Mouse (Mus musculus) hindbrain, embryonic 13.5 days (tissue): ENCODE measurements around the gene Dbi. TPM values are rescaled to one million over a fixed set of nuclear protein-coding genes. Genes with fewer than 3 reads are reported as not detected.

Source experiments
- ATAC-seq: fragments of 200-750 bp; cut with Nextera tagmentation; 2 replicates; pipeline ENCODE4 v1.8.0; 2017; ENCODE audit warnings: moderate TSS enrichment; ENCODE audit not compliant: low FRiP score
- H3K27ac ChIP-seq: fragments of 300-500 bp; sonication (generic); 2 replicates; pipeline ENCODE4 v1.5.1; 2015; ENCODE audit warnings: inconsistent platforms, mild to moderate bottlenecking, moderate library complexity
- H3K27me3 ChIP-seq: fragments of 300-500 bp; sonication (generic); 2 replicates; pipeline ENCODE4 v1.6.1; 2015; ENCODE audit warnings: mild to moderate bottlenecking, inconsistent platforms
- H3K36me3 ChIP-seq: fragments of 300-500 bp; sonication (generic); 2 replicates; pipeline ENCODE4 v1.6.1; 2015; ENCODE audit warnings: mild to moderate bottlenecking, inconsistent platforms
- H3K4me1 ChIP-seq: fragments of 300-500 bp; sonication (generic); replicated peaks from 2 replicates; pipeline ENCODE4 v1.6.1; 2015; ENCODE audit warnings: inconsistent platforms
- H3K4me2 ChIP-seq: fragments of 300-500 bp; sonication (generic); 2 replicates; pipeline ENCODE4 v1.6.1; 2015; ENCODE audit warnings: inconsistent platforms, mild to moderate bottlenecking, moderate library complexity
- H3K4me3 ChIP-seq: fragments of 300-500 bp; sonication (generic); 2 replicates; pipeline ENCODE4 v1.5.1; 2015; ENCODE audit warnings: mild to moderate bottlenecking, inconsistent platforms
- H3K9ac ChIP-seq: fragments of 300-500 bp; sonication (generic); 2 replicates; pipeline ENCODE4 v1.6.1; 2015; ENCODE audit warnings: mild to moderate bottlenecking, inconsistent platforms
- H3K9me3 ChIP-seq: fragments of 300-500 bp; sonication (generic); 2 replicates; pipeline ENCODE4 v1.6.1; 2016; ENCODE audit warnings: inconsistent platforms
- WGBS: fragments of 180-500 bp; shearing (Covaris S2); methylation state at CpG from one replicate; pipeline ENCODE4 v1.1.7; 2015; 5-methylcytosine and 5-hydroxymethylcytosine counted together
- polyA plus RNA-seq: library from polyadenylated mRNA; unstranded; fragments of >200 nt; fragmentation: Nextera tagmentation; extraction: Ambion mirVana; gene quantifications from 2 replicates; pipeline ENCODE4 v1.2.1, GENCODE M21; 2015

Dbi gene
- polyA plus RNA-seq, 1 experiment from 2014 or later, result 1,361 TPM

DNA sequence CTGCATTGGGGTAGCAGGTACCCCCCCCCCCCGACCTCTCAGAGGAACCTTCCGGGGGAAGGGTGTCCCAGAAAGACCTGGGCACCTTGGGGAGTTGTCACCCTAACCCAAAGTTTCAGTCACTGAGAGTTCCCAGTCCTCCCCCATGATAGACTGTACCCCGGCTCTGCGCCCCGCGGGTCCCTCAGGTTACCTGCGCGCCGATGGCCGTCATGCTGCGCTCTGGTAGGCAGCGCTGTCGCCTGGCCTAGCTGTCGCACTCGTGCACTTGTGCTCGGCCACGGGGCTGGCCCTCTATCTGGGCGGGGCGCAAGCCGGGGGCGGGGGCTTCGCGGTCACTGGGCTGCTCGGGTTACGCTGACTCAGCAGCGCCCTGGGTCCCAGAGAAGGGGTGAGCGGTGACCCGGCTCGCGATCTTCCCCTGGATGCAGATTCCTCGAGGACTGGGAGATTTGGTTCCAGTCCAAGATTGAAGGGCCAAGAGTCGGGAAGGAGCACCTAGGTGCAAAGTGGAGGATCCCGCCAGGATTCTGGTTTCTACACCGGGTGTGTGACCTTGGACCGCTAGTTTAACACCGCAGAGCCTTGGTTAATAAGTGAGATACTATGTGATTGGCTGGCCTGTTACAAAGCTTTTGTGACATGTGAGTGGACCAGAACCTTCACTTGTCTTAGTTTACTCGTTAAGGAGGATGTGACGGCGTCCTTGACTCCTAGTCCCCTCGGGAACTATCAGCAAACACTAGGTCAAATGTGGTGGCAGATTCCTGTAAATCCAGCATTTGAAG lies 47.2 kb downstream of the Dbi start, which contains the start of gene Tmem37:
Gene Tmem37 (minus strand): TSS at position 556 of the 788 bp plus-strand sequence.
- Histone ChIP-seq H3K4me2 (peak within 1 kb of the TSS; percentile 76), H3K4me3 (peak within 1 kb of the TSS; percentile 41), H3K27ac (no peak within 1 kb of the TSS), H3K4me1 (peaks cover 25% of the 10 kb centered on the region), H3K9ac (peak within 1 kb of the TSS; percentile 60), H3K27me3 (peaks cover 51% of the 10 kb centered on the region), H3K9me3 (no peaks in the 10 kb centered on the region), H3K36me3 (no peaks in the 10 kb centered on the region)
- peak; percentile 70; the same call in 1 of the 2 replicates for ATAC-seq
- WGBS, result 3% methylated on average over 40 of the region's 40 CpGs

GRCm38 (mm10) chr1:120072900-120073299 lies 48.0 kb downstream of the Dbi start:
- peaks cover 22% of the 10 kb centered on the region for H3K4me1 ChIP-seq
- no peaks in the 10 kb centered on the region for H3K9me3 ChIP-seq
- H3K4me2 ChIP-seq, result peak overlapping the region; percentile 76
- H3K9ac ChIP-seq, result peak overlapping the region; percentile 46
- ATAC-seq, result no peak
- 19% methylated on average over 16 of the region's 16 CpGs for WGBS
- H3K36me3 ChIP-seq, result no peaks in the 10 kb centered on the region
- H3K27ac ChIP-seq, result no peak overlapping the region
- peaks cover 51% of the 10 kb centered on the region for H3K27me3 ChIP-seq
- H3K4me3 ChIP-seq, result peak overlapping the region; percentile 41

DNA sequence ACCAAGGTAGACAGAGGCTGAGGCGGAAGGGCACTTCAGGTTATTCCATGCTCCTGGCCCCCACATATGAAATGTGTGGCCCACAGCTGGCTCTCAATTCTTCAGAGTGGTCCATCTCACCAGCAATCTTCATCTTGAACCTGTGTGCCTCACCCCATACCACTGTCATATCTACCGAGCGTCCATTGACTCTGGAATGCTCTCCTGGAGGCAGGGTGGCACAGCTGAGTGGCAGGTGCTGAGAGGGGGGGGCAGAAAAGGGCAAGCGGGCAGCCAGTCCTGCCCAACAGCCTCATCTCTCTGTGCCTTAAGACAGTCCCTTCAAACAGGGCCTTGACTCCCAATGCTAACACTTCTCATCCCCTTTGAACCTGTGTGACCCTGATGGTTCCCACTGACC lies 49.7 kb downstream of the Dbi start:
- Histone ChIP-seq H3K27me3 (peaks cover 48% of the 10 kb centered on the region), H3K27ac (no peak overlapping the region), H3K4me2 (no peak overlapping the region), H3K9ac (no peak overlapping the region), H3K4me1 (peaks cover 20% of the 10 kb centered on the region), H3K9me3 (no peaks in the 10 kb centered on the region), H3K36me3 (no peaks in the 10 kb centered on the region), H3K4me3 (no peak overlapping the region)
- WGBS, result 93% methylated on average over 4 of the region's 4 CpGs
- ATAC-seq, result no peak

DNA sequence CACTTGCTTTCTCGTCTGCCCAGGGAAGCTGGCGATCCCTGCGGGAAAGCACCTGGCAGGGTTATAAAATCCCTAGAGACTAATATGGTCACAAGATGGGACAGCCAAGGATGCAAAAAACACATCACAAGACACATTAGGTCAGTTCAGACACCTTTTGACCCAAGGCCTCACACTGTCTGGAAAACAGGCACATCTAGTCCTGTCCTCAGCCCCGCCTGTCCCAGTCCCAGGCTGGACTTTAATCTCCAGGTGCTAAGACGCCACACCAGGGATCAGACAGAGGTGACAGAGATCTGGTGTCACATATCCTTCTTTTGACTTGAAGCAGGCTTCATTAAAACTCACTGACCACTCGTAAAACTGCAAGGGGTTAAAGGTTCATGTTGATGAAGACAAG lies 50.7 kb downstream of the Dbi start:
- Histone ChIP-seq H3K9ac (no peak overlapping the region), H3K4me3 (no peak overlapping the region), H3K4me2 (no peak overlapping the region), H3K27me3 (peaks cover 41% of the 10 kb centered on the region), H3K36me3 (no peaks in the 10 kb centered on the region), H3K4me1 (peaks cover 20% of the 10 kb centered on the region), H3K27ac (no peak overlapping the region), H3K9me3 (no peaks in the 10 kb centered on the region)
- 71% methylated on average over 6 of the region's 6 CpGs for WGBS
- ATAC-seq, result no peak

- peaks cover 16% of the 10 kb centered on the region for H3K4me1 ChIP-seq
- no peaks in the 10 kb centered on the region for H3K9me3 ChIP-seq
- no peak overlapping the region for H3K4me3 ChIP-seq
- H3K27me3 ChIP-seq, result peaks cover 31% of the 10 kb centered on the region
- no peaks in the 10 kb centered on the region for H3K36me3 ChIP-seq
- H3K27ac ChIP-seq, result no peak overlapping the region
- H3K9ac ChIP-seq, result no peak overlapping the region
- no peak for ATAC-seq
- WGBS, result 82% methylated on average over 5 of the region's 5 CpGs
- no peak overlapping the region for H3K4me2 ChIP-seq
Measured at GRCm38 (mm10) chr1:120069120-120069519, 51.8 kb downstream of the Dbi start.

- H3K36me3 ChIP-seq, result no peaks in the 10 kb centered on the region
- H3K9me3 ChIP-seq, result no peaks in the 10 kb centered on the region
- 83% methylated on average over 3 of the region's 3 CpGs for WGBS
- H3K4me1 ChIP-seq, result no peaks in the 10 kb centered on the region
- peaks cover 6% of the 10 kb centered on the region; the same call in 1 of the 2 replicates for H3K27me3 ChIP-seq
- H3K9ac ChIP-seq, result no peak overlapping the region
- no peak overlapping the region for H3K4me2 ChIP-seq
- no peak for ATAC-seq
- no peak overlapping the region for H3K27ac ChIP-seq
- no peak overlapping the region for H3K4me3 ChIP-seq
Measured at GRCm38 (mm10) chr1:120066625-120067024, 54.3 kb downstream of the Dbi start.

- H3K27ac ChIP-seq, result no peak overlapping the region
- ATAC-seq, result no peak
- H3K4me1 ChIP-seq, result no peaks in the 10 kb centered on the region
- H3K27me3 ChIP-seq, result peaks cover 1% of the 10 kb centered on the region; the same call in 1 of the 2 replicates
- 82% methylated on average over 8 of the region's 8 CpGs for WGBS
- H3K9ac ChIP-seq, result no peak overlapping the region
- H3K4me2 ChIP-seq, result no peak overlapping the region
- no peaks in the 10 kb centered on the region for H3K36me3 ChIP-seq
- no peak overlapping the region for H3K4me3 ChIP-seq
- no peaks in the 10 kb centered on the region for H3K9me3 ChIP-seq
Measured at GRCm38 (mm10) chr1:120066159-120066558, 54.7 kb downstream of the Dbi start.

DNA sequence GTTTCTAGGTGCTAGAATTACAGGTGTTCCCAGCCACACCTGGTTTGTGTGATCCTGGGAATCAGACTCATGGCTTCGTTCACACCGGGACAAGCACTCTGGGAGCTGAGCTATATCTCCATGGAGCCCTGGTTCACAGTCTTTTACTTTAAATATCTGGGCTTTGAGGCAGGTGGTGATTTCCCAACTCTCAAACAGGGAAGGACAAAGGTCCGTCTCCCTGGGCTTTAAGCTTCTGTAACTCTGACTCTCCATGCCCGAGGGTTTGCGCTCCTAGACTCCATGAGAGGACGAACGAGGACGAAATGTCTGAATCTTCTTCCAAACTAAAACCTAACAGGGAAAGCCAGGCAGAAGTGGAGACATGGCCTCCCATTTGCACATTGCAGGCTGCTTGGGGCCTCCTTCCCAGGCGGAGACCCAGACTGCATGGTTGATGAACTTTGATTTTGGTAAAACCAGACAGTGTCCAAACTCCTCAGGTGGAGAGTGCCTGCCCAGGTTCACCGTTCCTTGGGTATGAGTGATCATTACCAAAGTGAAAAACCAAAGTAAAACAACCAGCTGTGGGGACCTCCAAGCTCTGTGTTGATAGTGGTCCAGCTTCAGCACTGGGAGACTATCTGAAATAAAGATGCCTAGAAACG lies 56.7 kb downstream of the Dbi start:
- ATAC-seq, result no peak
- Histone ChIP-seq H3K9ac (no peak overlapping the region), H3K4me3 (no peak overlapping the region), H3K27ac (no peak overlapping the region), H3K36me3 (no peaks in the 10 kb centered on the region), H3K4me1 (no peaks in the 10 kb centered on the region), H3K27me3 (no peaks in the 10 kb centered on the region), H3K9me3 (no peaks in the 10 kb centered on the region), H3K4me2 (no peak overlapping the region)
- 94% methylated on average over 11 of the region's 11 CpGs for WGBS

Other genes with a start within 250 kb of the Dbi start
- gene Tmem177, start 207.9 kb downstream of the Dbi start, polyA plus RNA-seq, result 9.0 and 9.4 TPM in 2 replicates
- gene Cfap221, start 123.8 kb downstream of the Dbi start, polyA plus RNA-seq, result 0.45 and 0.49 TPM in 2 replicates
- 0.71 and 1.0 TPM in 2 replicates for gene Sctr, start 114.2 kb downstream of the Dbi start, polyA plus RNA-seq
- 7.9 and 8.0 TPM in 2 replicates for gene Tmem37, start 47.0 kb downstream of the Dbi start, polyA plus RNA-seq
- gene 3110009E18Rik, start 109 bp upstream of the Dbi start, polyA plus RNA-seq, result 20.1 and 21.6 TPM in 2 replicates
- gene Steap3, start 151.6 kb upstream of the Dbi start, polyA plus RNA-seq, result 1.9 and 2.2 TPM in 2 replicates
- 2.5 and 4.2 TPM in 2 replicates for gene C1ql2, start 219.5 kb upstream of the Dbi start, polyA plus RNA-seq